ENCODE assay signal across 16 mouse cellular contexts in genomic region chr10:22775456-22775855, GRCm38 (mm10). TPM values are rescaled to one million over a fixed set of nuclear protein-coding genes. Genes with fewer than 3 reads are reported as not detected.
"Had no signal": no experiment of that assay in that cellular context is flagged by ENCODE, and none has a peak within 500 bp of the region (broad histone marks: within the 10 kb centered on the region; RNA-seq: fewer than 3 reads in every experiment).

No protein-coding gene starts in this region.

- DNase-seq: thymus, adult 2 months had no signal

- H3K4me2 ChIP-seq: liver, embryonic 15.5 days; lung, embryonic 15.5 days; midbrain, embryonic 11.5 days; midbrain, embryonic 13.5 days; stomach, embryonic 15.5 days had no signal

- H3K36me3 ChIP-seq: liver, embryonic 15.5 days; lung, embryonic 15.5 days; midbrain, embryonic 13.5 days; stomach, embryonic 15.5 days had no signal

- H3K27ac ChIP-seq: liver, embryonic 15.5 days; lung, embryonic 15.5 days; macrophage; midbrain, embryonic 13.5 days; stomach, embryonic 15.5 days; stomach, postnatal 0 days had no signal

- H3K4me3 ChIP-seq: liver, embryonic 15.5 days; lung, embryonic 15.5 days; megakaryocyte, embryonic 14.5 days; midbrain, embryonic 13.5 days; stomach, embryonic 15.5 days had no signal

- H3K9me3 ChIP-seq: liver, embryonic 15.5 days; lung, embryonic 15.5 days; megakaryocyte, embryonic 14.5 days; midbrain, embryonic 13.5 days; stomach, embryonic 15.5 days had no signal

- H3K27me3 ChIP-seq: liver, embryonic 15.5 days; lung, embryonic 15.5 days; midbrain, embryonic 13.5 days; stomach, embryonic 15.5 days had no signal

- H3K4me1 ChIP-seq: liver, embryonic 15.5 days; megakaryocyte, embryonic 14.5 days; midbrain, embryonic 13.5 days had no signal

- H3K9ac ChIP-seq: liver, embryonic 15.5 days; liver, postnatal 0 days; lung, embryonic 15.5 days; midbrain, embryonic 13.5 days; stomach, embryonic 15.5 days had no signal

- ATAC-seq: liver, postnatal 0 days; lung, postnatal 0 days had no signal

RNA-seq across cellular contexts. Expression of gene Tcf21, which starts 44.5 kb away (rescaled TPM):
- total RNA-seq: megakaryocyte progenitor cell, adult 5-6 weeks; midbrain, postnatal 0 days; monocyte, adult 5-6 weeks; neutrophil, adult 5-6 weeks had no signal
- polyA plus RNA-seq: macrophage; midbrain, postnatal 0 days; neural tube, embryonic 14.5 days had no signal
